Mouse (Mus musculus) ovary, postnatal 10 days (tissue): ENCODE measurements around the gene Ehd2.
"Not testable (repeated sequence)": the region's sequence is repeated elsewhere in the genome, so short reads cannot be mapped to it uniquely, and the experiment has no call there.

Experiments used
- DNase-seq: peaks from one replicate; pipeline ENCODE4 v3.0.0; 2022; ENCODE audit warnings: low spot score

Ehd2 gene

GRCm38 (mm10) chr7:15945721-15946536 is 21.4 kb downstream of the Ehd2 start, which contains the start of gene Nop53:
Gene Nop53, minus strand, starts transcription at chr7:15946074.
- peak; percentile 80 for DNase-seq

- no peak for DNase-seq
Measured at GRCm38 (mm10) chr7:15945211-15945610, 22.2 kb downstream of the Ehd2 start.

- DNase-seq: no peak
Measured at GRCm38 (mm10) chr7:15944311-15944710, 23.1 kb downstream of the Ehd2 start.

- DNase-seq: no peak
Measured at GRCm38 (mm10) chr7:15938621-15939020, 28.7 kb downstream of the Ehd2 start.

GRCm38 (mm10) chr7:15937491-15937890 is 29.9 kb downstream of the Ehd2 start:
- no peak for DNase-seq

GRCm38 (mm10) chr7:15933437-15934359 is 33.7 kb downstream of the Ehd2 start:
- no peak for DNase-seq

GRCm38 (mm10) chr7:15931635-15932034 is 35.7 kb downstream of the Ehd2 start:
- no peak for DNase-seq

GRCm38 (mm10) chr7:15930543-15930942 is 36.8 kb downstream of the Ehd2 start:
- no peak for DNase-seq

- no peak for DNase-seq
Measured at GRCm38 (mm10) chr7:15929910-15930309, 37.5 kb downstream of the Ehd2 start.

GRCm38 (mm10) chr7:15922220-15922773 is 45.1 kb downstream of the Ehd2 start, which contains the start of gene Selenow:
Gene Selenow, minus strand, starts transcription at chr7:15922402.
- peak; percentile 87 for DNase-seq

GRCm38 (mm10) chr7:15921796-15922195 is 45.6 kb downstream of the Ehd2 start:
- no peak for DNase-seq

- no peak for DNase-seq
Measured at GRCm38 (mm10) chr7:15920645-15921190, 46.6 kb downstream of the Ehd2 start.

- DNase-seq: no peak
Measured at GRCm38 (mm10) chr7:15919947-15920346, 47.4 kb downstream of the Ehd2 start.

GRCm38 (mm10) chr7:15918371-15918770 is 49.0 kb downstream of the Ehd2 start:
- no peak for DNase-seq

GRCm38 (mm10) chr7:15916996-15917395 is 50.4 kb downstream of the Ehd2 start:
- DNase-seq: no peak

GRCm38 (mm10) chr7:15916134-15916723 is 51.1 kb downstream of the Ehd2 start:
- no peak for DNase-seq

GRCm38 (mm10) chr7:15915695-15916094 is 51.7 kb downstream of the Ehd2 start:
- not testable (repeated sequence) for DNase-seq

GRCm38 (mm10) chr7:15914751-15915150 is 52.6 kb downstream of the Ehd2 start:
- no peak for DNase-seq

GRCm38 (mm10) chr7:15914252-15914651 is 53.1 kb downstream of the Ehd2 start:
- no peak for DNase-seq

- DNase-seq: peak; percentile 32
Measured at GRCm38 (mm10) chr7:15912183-15912582, 55.2 kb downstream of the Ehd2 start.

- no peak for DNase-seq
Measured at GRCm38 (mm10) chr7:15910521-15910920, 56.8 kb downstream of the Ehd2 start.
